Mouse (Mus musculus) limb, embryonic 14.5 days (tissue): ENCODE data around the gene Slc35e3. TPM values are rescaled to one million over a fixed set of nuclear protein-coding genes. Genes with fewer than 3 reads are reported as not detected.

Experiments used
- ATAC-seq: fragments of 200-750 bp; cut with Nextera tagmentation; 2 replicates; pipeline ENCODE4 v1.8.0; 2017; ENCODE audit warnings: low read depth, moderate number of reproducible peaks, moderate TSS enrichment; ENCODE audit not compliant: low FRiP score
- DNase-seq: peaks from one replicate; pipeline ENCODE4 v3.0.0-alpha.2; 2015; ENCODE audit warnings: low spot score
- H3K27ac ChIP-seq: fragments of 300-500 bp; sonication (generic); replicated peaks from 2 replicates; pipeline ENCODE4 v1.5.1; 2014; ENCODE audit warnings: low read depth, mild to moderate bottlenecking, low read length, moderate library complexity, mixed read lengths
- H3K27me3 ChIP-seq: fragments of 300-500 bp; sonication (generic); 2 replicates; pipeline ENCODE4 v1.6.1; 2014; ENCODE audit warnings: low read length, mixed read lengths; ENCODE audit not compliant: control insufficient read depth, insufficient read depth
- H3K36me3 ChIP-seq: fragments of 300-500 bp; sonication (generic); 2 replicates; pipeline ENCODE4 v1.6.1; 2014; ENCODE audit warnings: mild to moderate bottlenecking, low read length, moderate library complexity, mixed read lengths; ENCODE audit not compliant: control insufficient read depth, insufficient read depth
- H3K4me1 ChIP-seq: fragments of 300-500 bp; sonication (generic); 2 replicates; pipeline ENCODE4 v1.6.1; 2014; ENCODE audit warnings: antibody characterized with exemption, low read length, mixed read lengths; ENCODE audit not compliant: control insufficient read depth, insufficient read depth
- H3K4me2 ChIP-seq: fragments of 300-500 bp; sonication (generic); replicated peaks from 2 replicates; pipeline ENCODE4 v1.6.1; 2014; ENCODE audit warnings: low read depth, mild to moderate bottlenecking, low read length, moderate library complexity; ENCODE audit not compliant: severe bottlenecking
- H3K4me3 ChIP-seq: fragments of 300-500 bp; sonication (generic); replicated peaks from 2 replicates; pipeline ENCODE4 v1.5.1; 2014; ENCODE audit warnings: low read length
- H3K9ac ChIP-seq: fragments of 300-500 bp; sonication (generic); 2 replicates; pipeline ENCODE4 v1.6.1; 2014; ENCODE audit warnings: mild to moderate bottlenecking, low read depth, low read length, moderate library complexity; ENCODE audit not compliant: severe bottlenecking
- H3K9me3 ChIP-seq: fragments of 300-500 bp; sonication (generic); 2 replicates; pipeline ENCODE4 v1.6.1; 2016; ENCODE audit warnings: low read length; ENCODE audit not compliant: control insufficient read depth
- POLR2A ChIP-seq: fragments of 200-500 bp; IDR thresholded peaks from 2 replicates; pipeline ENCODE4 v1.8.0; 2012; ENCODE audit warnings: inconsistent platforms, mild to moderate bottlenecking, moderate library complexity, borderline replicate concordance; ENCODE audit not compliant: insufficient read depth, insufficient read length; ENCODE audit errors: extremely low read depth
- WGBS: fragments of 180-500 bp; shearing (Covaris S2); extraction: QIAGEN DNeasy Blood & Tissue Kit; methylation state at CpG from one replicate; pipeline ENCODE4 v1.1.7; 2014; 5-methylcytosine and 5-hydroxymethylcytosine counted together
- polyA plus RNA-seq, 2 experiments: library from polyadenylated mRNA; depleted of rRNA in 1 of 2; stranded (reverse) in 1 of 2; unstranded in 1 of 2; fragments of >200 nt; fragmentation: Nextera tagmentation in 1 of 2; extraction: Ambion mirVana in 1 of 2; gene quantifications; 2 replicates each; pipeline versions ENCODE4 v1.2.1 to v1.2.3; 2012 to 2014

The Slc35e3 gene
- polyA plus RNA-seq, 2 experiments, result 21.7 to 36.2 TPM

- peaks cover 78% of the 10 kb centered on the region for H3K36me3 ChIP-seq
- no peak overlapping the region for H3K9ac ChIP-seq
- H3K4me2 ChIP-seq, result no peak overlapping the region
- no peaks in the 10 kb centered on the region for H3K27me3 ChIP-seq
- no peak overlapping the region for H3K4me3 ChIP-seq
- no peaks in the 10 kb centered on the region for H3K9me3 ChIP-seq
- no peak for DNase-seq
- 94% methylated on average over 10 of the region's 10 CpGs for WGBS
- ATAC-seq, result no peak
- TF ChIP-seq POLR2A, result no peak
- no peaks in the 10 kb centered on the region for H3K4me1 ChIP-seq
- no peak overlapping the region for H3K27ac ChIP-seq
Measured at GRCm38 (mm10) chr10:117771131-117771510, 25.0 kb upstream of the Slc35e3 start.

- no peak for TF ChIP-seq POLR2A
- 94% methylated on average over 18 of the region's 18 CpGs for WGBS
- Histone ChIP-seq H3K4me1 (no peaks in the 10 kb centered on the region), H3K9ac (no peak overlapping the region), H3K4me2 (no peak overlapping the region), H3K9me3 (no peaks in the 10 kb centered on the region), H3K36me3 (peaks cover 78% of the 10 kb centered on the region), H3K27me3 (no peaks in the 10 kb centered on the region), H3K27ac (no peak overlapping the region), H3K4me3 (no peak overlapping the region)
- ATAC-seq (no peak), DNase-seq (no peak)
Measured at GRCm38 (mm10) chr10:117770286-117771130, 24.3 kb upstream of the Slc35e3 start.

GRCm38 (mm10) chr10:117769541-117770285 lies 23.5 kb upstream of the Slc35e3 start:
- Histone ChIP-seq H3K27ac (no peak overlapping the region), H3K4me1 (no peaks in the 10 kb centered on the region), H3K36me3 (peaks cover 79% of the 10 kb centered on the region), H3K4me3 (no peak overlapping the region), H3K27me3 (no peaks in the 10 kb centered on the region), H3K9me3 (no peaks in the 10 kb centered on the region), H3K9ac (no peak overlapping the region), H3K4me2 (no peak overlapping the region)
- 94% methylated on average over 9 of the region's 9 CpGs for WGBS
- TF ChIP-seq POLR2A, result no peak
- ATAC-seq (no peak), DNase-seq (no peak)

- no peak for TF ChIP-seq POLR2A
- no peaks in the 10 kb centered on the region for H3K27me3 ChIP-seq
- no peak overlapping the region for H3K27ac ChIP-seq
- no peak for DNase-seq
- no peak overlapping the region for H3K4me3 ChIP-seq
- H3K9me3 ChIP-seq, result no peaks in the 10 kb centered on the region
- peaks cover 77% of the 10 kb centered on the region for H3K36me3 ChIP-seq
- no peak overlapping the region for H3K4me2 ChIP-seq
- no peaks in the 10 kb centered on the region for H3K4me1 ChIP-seq
- WGBS, result 88% methylated on average over 7 of the region's 7 CpGs
- H3K9ac ChIP-seq, result no peak overlapping the region
- no peak for ATAC-seq
Measured at GRCm38 (mm10) chr10:117768141-117768440, 21.9 kb upstream of the Slc35e3 start.

- Histone ChIP-seq H3K9ac (no peak overlapping the region), H3K36me3 (peaks cover 76% of the 10 kb centered on the region), H3K4me2 (no peak overlapping the region), H3K9me3 (no peaks in the 10 kb centered on the region), H3K27me3 (no peaks in the 10 kb centered on the region), H3K4me3 (no peak overlapping the region), H3K4me1 (no peaks in the 10 kb centered on the region), H3K27ac (no peak overlapping the region)
- ATAC-seq, result no peak
- no peak for TF ChIP-seq POLR2A
- DNase-seq, result no peak
- 87% methylated on average over 10 of the region's 10 CpGs for WGBS
Measured at GRCm38 (mm10) chr10:117767286-117768140, 21.3 kb upstream of the Slc35e3 start.
